Mouse (Mus musculus) megakaryocyte, adult 5-6 weeks (primary cell): ENCODE results near the gene Lin37. TPM values are rescaled to one million over a fixed set of nuclear protein-coding genes. Genes with fewer than 3 reads are reported as not detected.
A peak's percentile ranks its signal among the peaks of the same experiment; 100 is the strongest.

Experiments used
- ATAC-seq: 2 replicates; pipeline ENCODE4 v1.8.0; 2016; ENCODE audit warnings: mild to moderate bottlenecking, inconsistent platforms; ENCODE audit not compliant: poor library complexity, severe bottlenecking
- total RNA-seq, 2 experiments: library from RNA; stranded (forward) in 1 of 2; stranded (reverse) in 1 of 2; fragments of 153-499, 151-499 nt in 1 of 2; fragments of 221-1000, 200-1000 nt in 1 of 2; gene quantifications; 2 replicates each; pipeline versions ENCODE4 v1.2.3 to v1.2.4; 2015 to 2017

Lin37 gene
- total RNA-seq, 2 experiments from 2014 or later = 22.4 to 54.7 TPM

DNA sequence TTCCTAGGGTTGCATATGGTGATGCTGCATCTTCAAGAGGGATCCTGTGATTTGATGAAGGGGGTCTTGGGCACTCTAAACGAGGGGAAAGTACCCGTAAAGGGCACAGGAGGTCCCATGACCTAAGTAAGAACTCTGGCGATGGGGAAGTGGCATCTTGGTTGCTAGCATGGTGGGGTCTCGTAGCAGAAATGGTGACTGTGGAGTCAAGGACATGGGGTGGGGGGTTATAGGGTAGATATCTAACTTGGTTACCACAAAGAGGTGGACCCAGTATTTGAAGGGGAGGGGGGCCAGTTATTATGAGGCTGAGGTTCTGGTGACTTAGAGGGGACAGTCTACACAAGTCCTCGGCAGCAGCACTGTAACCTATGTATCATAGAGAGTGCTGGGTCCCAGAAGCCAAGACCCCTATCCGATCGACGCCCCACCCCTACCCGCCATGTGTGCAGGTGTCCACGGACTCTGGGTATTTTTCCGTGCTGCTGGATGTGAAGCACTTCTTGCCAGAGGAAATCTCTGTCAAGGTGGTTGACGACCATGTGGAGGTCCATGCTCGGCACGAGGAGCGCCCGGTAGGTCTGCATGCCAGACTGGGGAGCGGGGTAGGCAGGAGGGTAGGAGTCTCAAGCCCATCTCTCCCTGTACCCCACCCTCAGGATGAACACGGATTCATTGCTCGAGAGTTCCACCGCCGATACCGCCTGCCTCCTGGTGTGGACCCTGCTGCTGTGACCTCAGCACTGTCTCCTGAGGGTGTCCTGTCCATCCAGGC is 5.6 kb downstream of the Lin37 start:
- ATAC-seq = no peak

DNA sequence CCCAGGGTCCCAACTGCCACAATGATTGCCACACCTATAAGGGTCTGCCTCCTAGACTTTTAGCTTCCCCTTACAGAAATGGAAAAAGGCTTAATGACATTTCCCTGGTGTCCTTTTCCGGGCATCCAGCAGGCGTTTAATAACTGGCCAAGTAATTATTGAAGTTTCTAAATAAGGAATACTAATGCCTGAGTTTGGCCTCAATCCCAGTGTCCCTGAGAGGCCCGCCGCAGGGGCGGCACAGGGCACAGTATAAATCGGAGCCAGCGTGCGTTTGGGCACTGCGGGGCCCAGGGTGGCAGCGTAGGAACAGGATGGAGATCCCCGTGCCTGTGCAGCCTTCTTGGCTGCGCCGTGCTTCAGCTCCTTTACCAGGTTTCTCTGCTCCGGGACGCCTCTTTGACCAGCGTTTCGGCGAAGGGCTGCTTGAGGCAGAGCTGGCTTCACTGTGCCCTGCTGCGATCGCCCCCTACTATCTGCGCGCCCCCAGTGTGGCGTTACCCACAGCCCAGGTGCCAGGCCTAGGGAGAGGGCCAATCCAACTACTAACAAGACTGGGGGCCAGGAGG is 6.5 kb downstream of the Lin37 start:
- ATAC-seq = no peak

DNA sequence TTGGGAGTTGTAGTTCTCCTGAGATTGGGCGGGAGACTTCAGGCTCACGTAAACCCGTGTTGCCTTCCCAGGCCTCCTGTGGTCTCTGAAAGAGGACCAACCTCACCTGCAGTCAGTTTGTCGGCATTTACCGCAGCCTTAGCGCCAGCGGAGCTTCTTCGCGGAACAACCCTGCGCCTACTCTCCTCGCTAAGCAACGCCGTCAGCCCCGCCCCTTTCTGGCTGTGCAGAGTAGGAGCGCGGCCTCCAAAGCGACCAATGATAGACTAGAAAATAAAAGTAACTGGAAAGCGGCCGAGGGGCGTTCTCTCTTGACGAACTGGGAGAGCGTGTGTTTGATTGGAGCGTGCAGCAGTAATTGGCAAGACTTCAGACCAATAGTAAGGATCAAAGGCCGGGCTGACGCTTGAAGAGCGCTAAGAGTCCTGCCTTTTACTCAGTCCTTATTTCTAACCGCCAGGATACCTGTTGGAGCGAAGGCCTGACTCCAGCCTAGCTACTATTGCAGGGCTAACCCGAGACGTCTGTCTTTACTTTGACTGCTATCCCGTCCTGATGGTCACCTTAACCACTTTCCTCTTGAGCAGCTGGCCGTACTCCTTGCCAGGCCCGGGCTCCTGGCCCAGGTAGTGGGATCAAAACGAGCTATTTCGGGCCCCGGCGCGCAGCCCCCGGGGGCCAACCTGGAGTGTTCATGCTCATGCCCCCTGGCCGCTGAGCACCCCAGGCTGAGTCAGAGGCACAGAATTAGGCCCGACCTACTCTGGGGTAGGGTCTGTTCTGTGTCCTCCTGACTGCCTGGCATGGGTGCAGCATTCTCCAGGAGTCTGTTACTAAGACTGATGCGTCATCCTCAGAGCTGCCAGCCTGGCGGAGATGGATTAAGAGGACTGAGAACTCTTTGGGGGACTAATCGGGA is 7.3 kb downstream of the Lin37 start, which contains the start of the genes Hspb6 and Proser3:
TSS of gene Hspb6 (plus strand) at position 77 of the 919 bp plus-strand sequence.
TSS of gene Proser3 (minus strand) at position 198 of the 919 bp plus-strand sequence.
- ATAC-seq = peak; percentile 90

DNA sequence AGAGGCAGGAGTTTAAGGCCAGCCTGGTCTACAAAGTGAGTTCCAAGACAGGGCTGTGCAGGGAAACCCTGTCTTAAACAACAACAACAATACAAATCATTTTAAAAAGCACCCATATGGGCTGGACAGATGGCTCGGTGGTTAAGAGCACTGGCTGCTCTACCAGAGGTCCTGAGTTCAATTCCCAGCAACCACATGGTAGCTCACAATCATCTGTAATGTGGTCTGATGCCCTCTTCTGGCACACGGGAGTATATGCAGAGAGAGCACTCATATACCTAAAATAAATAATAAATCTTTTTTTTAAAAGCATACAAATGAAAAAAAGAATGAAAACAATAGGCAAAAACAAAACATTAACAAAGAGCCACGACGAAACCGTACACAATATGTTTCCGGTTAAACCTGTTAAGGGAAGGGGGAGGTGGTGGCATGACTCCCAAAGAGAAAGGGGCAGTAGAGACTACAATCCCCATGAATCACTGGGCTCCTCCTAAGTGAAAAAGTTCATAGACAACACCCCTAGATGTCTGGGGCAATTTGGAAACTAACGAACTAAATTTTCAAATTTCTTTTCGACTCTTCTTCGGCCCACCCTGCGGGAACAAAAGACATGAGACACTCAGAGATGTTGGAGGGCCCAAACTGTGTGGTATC is 8.1 kb downstream of the Lin37 start:
- ATAC-seq = peak; percentile 63

DNA sequence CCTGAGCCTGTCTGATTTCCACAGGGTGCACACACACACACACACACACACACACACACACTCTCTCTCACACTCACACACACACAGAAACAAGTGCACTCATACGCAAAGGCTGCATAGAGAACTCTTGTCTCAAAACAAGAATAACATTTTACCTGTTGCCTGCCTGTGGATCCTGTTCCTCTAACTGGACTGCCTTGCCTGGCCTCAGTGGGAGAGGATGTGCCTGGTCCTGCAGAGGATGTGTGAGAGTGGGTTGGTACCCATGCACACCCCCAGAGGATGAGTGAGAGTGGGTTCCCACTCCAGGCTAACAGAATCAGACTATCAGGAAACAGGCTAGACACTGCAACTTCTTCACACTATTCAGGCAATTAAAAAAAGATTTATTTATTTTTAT is 9.0 kb downstream of the Lin37 start:
- ATAC-seq = no peak

DNA sequence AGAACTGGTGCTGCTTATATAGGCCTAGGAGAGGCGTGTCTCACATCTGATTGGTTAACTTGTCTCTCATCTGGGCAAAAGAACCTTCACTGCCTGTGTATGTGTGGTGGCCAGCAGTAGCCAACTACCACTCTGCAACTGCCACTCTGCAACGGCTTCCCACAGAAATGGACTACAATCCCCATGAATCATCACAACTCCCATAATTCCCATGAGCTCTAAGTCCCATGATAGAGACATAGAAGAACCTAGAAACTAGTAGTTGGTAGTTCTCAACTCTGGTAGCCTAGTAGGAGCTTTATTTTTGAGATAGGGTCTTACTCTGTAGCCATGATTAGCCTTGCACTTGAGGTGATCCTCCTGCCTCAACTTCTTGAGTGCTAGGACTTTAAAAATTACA is 9.8 kb downstream of the Lin37 start:
- ATAC-seq = no peak

DNA sequence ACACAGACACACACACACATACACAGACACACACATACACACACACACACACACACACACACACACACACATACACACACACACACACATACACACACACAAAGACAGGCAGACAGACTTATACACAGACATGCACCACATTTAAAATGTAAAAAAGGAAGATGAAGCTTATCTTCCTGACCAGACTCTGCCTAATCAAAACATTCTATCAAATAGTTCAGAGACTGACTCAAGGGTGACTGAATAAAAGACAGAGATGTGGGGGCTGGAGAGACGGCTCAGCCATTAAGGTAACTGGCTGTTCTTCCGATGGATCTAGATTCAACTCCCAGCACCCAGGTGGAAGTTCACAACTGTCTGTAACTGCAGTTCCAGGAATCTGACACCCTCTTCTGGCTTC is 15.3 kb downstream of the Lin37 start:
- no peak for ATAC-seq

DNA sequence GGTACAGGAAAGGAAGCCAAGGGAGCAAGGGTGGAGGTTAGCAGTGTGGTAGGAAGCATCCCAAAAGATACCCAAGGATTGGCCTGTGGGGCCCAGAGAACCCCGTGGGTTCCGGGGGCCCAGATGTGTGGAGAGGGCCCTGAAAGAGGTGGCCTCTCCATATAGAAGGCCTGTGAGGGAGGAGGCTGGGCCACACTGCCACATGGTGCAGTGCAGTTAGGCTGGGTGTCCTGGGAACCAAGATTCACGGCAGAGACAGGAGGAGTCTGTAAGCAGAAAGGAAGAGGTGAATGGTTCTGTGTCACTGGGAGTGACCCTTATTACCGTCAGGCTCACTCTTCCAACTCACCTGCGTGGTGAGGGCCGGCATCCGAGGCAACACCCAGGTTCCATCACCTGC is 19.1 kb downstream of the Lin37 start:
- no peak for ATAC-seq

DNA sequence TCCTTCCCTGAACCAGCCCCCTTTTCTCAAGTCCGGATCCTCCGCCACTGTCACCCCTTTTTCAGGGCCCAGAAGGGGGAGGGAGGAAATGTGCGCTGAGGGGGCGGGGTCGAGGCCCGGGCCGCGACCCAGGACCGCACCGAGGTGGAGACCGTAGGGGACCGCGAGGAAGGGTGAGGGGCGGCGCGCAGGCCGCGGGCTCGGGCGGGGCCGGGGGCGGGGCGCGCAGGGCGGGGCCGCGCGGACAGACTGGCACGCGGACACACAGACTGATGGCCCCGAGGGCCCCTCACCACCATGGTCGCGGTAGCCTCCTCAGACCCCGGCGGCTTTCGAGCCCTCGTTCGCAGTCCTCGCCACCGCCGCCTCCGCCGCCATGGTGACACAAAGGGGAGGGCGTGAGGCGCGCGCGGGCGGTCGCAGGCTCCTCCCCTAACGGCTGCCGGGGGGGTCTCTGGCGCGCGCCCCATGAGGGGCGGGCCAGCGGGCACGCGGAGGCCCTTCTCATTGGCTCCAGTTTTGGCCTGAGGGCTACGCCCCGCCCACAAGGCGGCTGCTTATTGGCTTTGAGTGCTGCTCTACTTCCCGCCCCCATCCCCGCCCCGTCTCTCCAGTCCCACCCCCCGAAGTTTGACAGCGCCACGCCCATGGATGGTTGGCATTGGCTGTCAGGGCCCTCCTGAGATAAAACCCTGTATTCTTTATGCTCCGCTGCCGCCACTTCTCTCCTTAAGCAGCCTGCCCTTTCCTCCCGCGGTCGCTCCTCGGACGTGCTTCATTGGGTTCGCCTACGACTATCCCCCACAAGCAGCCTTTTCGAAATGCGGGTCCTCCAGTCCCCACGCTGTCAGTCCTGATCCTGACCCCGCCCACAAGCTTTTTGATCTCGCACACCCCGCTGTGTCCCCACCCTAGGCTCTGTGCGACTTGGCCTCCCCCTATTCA is 24.7 kb downstream of the Lin37 start, which contains the start of gene Arhgap33:
TSS of gene Arhgap33 (minus strand) at position 428 of the 945 bp plus-strand sequence.
- ATAC-seq = peak; percentile 98

DNA sequence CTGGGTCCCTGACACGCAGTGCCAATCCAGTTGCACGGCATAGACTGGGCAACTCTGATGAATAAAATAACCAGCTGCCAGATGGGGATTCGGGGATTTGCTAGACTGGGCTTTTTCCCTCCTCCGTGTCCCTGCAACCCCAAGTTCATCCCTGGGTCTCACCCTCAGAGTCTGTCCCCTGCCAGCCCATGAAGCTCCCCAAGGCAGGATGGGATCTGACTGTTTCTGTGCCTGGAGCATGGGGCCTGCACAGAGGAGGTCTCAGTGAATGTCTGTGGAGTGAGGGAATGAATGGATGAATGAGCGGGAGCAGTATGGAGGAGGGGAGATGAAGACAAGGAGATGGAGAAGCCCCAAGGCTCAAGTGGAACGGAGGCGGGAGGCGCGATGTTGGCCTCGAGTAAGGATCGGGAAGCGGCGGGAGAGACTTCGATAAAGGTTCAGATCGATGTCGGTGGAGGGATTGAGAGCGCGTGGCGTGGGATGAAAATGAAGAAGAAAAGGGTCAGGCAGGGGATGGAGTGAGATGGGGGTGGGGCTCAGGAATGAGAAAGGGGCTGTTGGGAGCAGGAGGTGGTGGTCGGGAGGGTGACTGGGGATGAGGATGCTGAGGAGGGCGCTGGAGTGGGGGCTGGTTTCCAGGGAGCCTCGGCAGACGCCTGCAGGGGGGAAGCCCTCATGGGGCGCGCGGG is 25.6 kb downstream of the Lin37 start:
- no peak for ATAC-seq

DNA sequence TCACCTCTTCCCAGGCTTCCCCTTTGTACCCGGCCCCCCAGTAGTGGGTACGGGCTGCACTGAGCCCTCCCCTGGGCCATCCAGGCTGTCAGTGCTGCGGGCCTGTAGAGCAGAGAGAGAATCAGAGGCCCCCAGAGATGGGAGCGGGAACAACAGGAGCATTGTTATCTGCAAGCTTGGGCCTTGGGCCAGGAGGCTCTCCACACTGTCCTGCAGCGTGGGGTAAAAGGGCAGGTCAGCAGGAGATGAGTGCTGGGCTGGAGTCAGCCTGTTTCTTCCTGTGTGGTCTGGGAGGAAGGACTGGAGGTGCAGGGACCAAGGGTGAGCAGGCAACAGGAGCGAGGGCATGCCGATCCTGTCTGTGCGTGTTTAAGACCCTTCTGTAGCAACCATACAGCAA is 26.7 kb downstream of the Lin37 start:
- no peak for ATAC-seq

DNA sequence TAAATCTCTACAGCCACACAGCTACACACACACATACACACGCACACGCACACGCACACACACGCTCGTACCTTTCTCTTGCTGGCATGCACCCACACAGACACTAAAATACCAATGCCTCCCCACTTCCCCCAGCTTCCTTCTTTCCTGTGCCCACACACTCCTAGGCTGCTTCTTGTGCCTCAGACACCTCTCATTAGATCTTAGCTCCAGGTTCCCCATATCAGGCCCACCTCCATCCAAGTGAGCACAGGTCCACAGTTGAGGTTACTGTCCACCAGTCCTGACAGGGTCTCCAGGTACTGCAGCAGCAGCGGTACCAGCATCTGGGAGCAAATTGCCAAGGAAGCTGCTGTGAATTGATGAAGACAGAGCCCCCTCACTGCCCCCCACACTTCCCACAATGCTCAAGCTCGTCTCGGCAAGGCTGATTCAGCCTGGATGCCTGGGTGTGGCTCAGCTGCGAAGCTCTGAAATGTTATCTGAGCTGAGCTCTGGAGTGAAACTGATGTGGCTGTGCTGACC is 28.3 kb downstream of the Lin37 start:
- ATAC-seq = no peak

DNA sequence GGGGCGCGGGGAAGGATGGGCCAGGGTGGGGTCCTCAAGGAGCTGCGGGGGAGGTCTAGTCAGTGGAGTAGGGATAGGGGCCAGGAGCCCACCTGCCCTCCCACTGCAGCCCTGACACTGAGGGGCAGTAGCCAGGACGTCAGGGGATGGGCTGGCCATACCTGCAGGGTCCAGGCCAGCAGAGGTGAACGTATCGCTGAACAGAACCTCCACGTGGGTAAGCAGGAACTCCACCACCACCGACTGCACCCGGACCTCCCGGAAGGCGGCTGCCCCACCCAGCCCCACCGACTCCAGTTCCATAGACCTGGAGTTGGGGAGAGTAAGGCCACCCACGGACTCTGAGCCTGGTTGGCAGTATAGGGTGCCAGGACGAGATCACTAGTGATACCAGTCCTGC is 32.7 kb downstream of the Lin37 start:
- ATAC-seq = no peak

DNA sequence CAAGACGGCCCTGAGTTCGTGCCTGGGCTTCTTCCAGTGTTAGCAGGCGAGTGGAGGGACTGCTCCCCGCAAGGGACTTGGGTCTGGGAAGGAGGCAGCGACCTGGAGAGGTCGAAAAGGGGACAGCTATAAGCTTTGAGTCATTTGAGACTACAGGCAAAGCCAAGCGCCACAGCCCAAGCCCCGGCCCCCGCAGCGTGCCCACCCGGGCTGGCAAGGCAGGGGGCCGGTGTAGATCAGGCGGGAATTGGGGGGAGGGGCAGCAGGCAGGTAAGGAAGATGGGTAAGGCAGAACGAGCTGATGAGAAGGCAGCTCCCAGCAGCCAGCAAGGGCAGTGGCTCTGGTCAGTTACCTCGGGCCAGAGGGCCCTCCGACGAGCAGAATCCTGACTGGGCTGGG is 33.2 kb downstream of the Lin37 start:
- no peak for ATAC-seq

DNA sequence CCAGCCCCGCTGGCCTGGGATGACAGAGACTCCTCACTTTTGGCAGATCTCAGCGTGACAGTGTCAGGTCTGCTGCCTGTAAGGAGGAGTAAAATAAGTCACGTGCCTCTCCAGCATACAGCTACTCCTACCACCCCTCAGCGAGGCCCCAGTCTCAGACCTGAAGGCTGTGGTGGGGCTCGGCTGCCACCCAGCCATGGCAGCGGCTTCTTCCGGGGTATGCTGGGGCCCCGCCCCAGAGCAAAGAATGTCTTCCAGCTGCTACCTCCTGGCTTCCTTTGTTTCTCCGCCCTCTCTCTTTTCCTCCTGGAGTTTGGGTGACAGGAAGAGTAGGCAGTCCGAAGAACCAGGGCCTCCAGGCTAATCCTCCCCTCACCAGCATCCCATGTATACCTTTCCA is 33.7 kb downstream of the Lin37 start:
- no peak for ATAC-seq

DNA sequence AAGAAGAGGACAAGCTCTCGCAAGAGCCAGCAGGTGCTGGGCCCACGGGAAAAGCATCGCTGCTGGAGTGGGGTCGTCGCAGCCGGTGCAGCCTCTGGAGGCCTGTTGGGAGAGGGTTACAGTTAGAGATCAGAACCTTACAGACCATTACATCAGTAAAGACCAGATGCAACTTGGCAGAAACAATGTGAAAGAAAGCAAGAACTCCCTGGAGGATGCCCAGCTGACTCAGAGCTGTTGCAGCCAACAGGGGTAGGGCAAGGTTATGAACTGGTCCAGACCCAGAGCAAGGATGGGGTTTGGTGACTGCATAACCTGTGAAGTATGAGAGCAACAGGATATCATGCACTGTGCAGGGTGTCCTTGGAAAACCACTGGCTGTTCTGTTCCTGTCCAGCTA is 35.2 kb downstream of the Lin37 start:
- no peak for ATAC-seq

DNA sequence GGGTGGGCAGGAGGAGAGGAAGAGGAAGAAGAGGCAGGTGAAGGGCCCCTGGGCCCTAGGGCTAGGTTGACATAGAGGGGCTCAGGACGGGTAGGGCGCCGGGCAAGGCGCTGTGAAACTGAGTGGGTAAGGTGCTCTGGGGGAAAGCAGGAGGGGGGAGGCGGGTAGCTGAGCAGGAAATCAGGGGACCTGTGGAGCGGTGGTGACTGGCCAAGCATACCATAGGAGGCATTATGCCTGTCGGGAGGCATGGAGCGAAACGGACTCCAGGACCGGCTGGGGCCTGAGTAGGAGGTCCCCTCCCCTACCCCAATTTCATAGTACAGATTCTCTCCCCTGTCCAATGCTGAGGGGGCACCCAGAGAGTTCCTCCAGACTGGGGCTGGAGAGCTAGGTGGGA is 36.8 kb downstream of the Lin37 start:
- ATAC-seq = no peak

DNA sequence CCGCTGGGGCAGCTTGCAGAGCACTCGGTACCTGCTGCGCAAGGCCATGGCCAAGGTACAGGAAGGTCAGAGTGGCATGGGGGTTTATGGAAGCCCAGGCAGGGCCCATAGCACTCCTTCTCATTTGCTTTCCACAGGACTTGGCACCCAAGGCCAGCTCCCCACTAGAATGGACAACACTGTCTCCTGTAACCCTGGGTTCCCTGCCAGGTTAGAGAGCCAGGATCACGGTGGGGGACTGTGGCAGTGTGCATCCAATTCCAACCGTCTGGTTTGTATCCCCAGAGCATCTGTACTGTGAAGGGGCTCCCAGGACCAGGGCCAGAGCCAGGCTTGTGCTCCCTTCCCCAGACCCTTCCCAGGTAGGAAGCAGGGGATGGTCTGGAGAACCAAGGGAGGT is 38.8 kb downstream of the Lin37 start:
- ATAC-seq = no peak

DNA sequence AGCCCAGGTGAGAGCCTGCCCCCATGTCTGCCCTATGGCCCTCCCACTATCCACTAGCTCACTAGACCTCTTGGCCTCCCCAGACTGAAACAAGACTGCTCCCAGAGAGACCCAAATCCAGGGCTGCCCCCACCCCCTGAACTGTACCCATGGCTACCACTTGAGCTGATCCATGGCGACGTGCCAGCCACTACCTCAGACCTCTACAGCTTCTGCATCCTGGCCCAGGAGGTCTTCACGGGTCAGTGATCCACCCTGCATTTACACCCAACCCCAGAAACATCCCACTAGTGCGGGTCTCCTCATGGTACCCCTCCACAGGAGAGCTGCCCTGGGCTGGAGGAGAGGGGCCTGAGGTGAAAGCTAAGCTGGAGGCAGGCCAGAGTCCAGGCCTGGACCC is 39.2 kb downstream of the Lin37 start:
- ATAC-seq = no peak
